Comparison of ENCODE assay signal across 17 mouse cellular contexts in the genomic region with DNA sequence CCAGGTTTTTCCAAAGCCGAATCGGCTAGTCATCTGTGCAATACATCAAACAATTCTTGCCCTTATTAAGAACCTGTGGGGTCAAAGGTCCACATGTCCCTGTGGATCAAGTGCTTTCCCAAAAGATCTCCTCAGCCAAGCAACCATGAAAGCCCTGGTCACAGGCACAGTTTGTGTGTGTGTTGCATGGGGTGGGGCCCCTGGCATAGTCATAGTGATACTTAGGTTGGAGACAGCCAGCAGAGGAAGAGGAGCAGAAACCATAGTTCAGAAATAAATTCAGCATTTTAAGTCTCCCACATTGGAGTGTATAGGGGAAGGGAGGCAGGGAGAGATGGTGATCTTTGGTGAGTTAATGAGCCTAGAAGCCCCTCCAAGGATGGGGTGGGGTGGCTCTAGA.
DNase-seq lines count a peak whose midpoint lies in the region; ATAC-seq and TF ChIP-seq lines count a peak whose summit lies in the region.
"Had no signal": no experiment of that assay in that cellular context is flagged by ENCODE, and none has a peak within 500 bp of the region (broad histone marks: within the 10 kb centered on the region; RNA-seq: fewer than 3 reads in every experiment).

No protein-coding gene starts in this region.

- WGBS in macrophage (ENCODE audit: missing documents): 94% methylated on average over 2 of the region's 2 CpGs
- WGBS in intestine, embryonic 16.5 days: 70% methylated on average over 2 of the region's 2 CpGs

- no peak for TF ChIP-seq CTCF in gastrocnemius, adult 2 months (IDR thresholded peaks at IDR 0.05)
- no peak for TF ChIP-seq CTCF in bone marrow macrophage, adult 2 months (IDR thresholded peaks at IDR 0.05; ENCODE audit: low read depth, low read length)

- no peak overlapping the region for H3K9ac ChIP-seq in intestine, embryonic 16.5 days (ENCODE audit: low read depth, low read length)
- H3K9ac ChIP-seq: heart, embryonic 15.5 days; hindbrain, embryonic 13.5 days; limb, embryonic 12.5 days had no signal

- H3K4me3 ChIP-seq in gastrocnemius, adult 2 months: no peak overlapping the region
- H3K4me3 ChIP-seq in bone marrow macrophage, adult 2 months (ENCODE audit: insufficient read depth, low read length): no peak overlapping the region
- H3K4me3 ChIP-seq in macrophage (ENCODE audit: inconsistent target): no peak overlapping the region
- H3K4me3 ChIP-seq in intestine, embryonic 16.5 days (ENCODE audit: low read length): no peak overlapping the region
- H3K4me3 ChIP-seq: heart, embryonic 15.5 days; hindbrain, embryonic 13.5 days; limb, embryonic 12.5 days had no signal

- H3K4me2 ChIP-seq in intestine, embryonic 16.5 days (ENCODE audit: low read depth, low read length): no peak overlapping the region
- H3K4me2 ChIP-seq: heart, embryonic 15.5 days; hindbrain, embryonic 13.5 days; limb, embryonic 12.5 days had no signal

- intact Hi-C loops in gastrocnemius, adult 2 months (cut with DNase I): no loop called here

- H3K9me3 ChIP-seq in intestine, embryonic 16.5 days (ENCODE audit: control insufficient read depth, low read length): peaks cover 5% of the 10 kb centered on the region; the same call in 1 of the 2 replicates

- no peaks in the 10 kb centered on the region for H3K79me2 ChIP-seq in macrophage (ENCODE audit: inconsistent target)

- DNase-seq in gastrocnemius, adult 2 months: no peak
- DNase-seq in gastrocnemius, adult 18-20 months (ENCODE audit: low spot score): no peak
- DNase-seq in CD4-positive, CD25-positive, alpha-beta regulatory T cell, adult 2 months (ENCODE audit: low read depth, low spot score): peak; percentile 48
- DNase-seq in cerebellum, postnatal 4 days (ENCODE audit: low spot score in 2 of 2): no peak
- DNase-seq in heart, adult 9 months (ENCODE audit: low spot score in 2 of 2): no peak
- DNase-seq: cerebellum, adult 9-10 months; gastrocnemius, postnatal 25 days; heart, postnatal 36 days; layer of hippocampus, postnatal 36 days; thymus, postnatal 25 days had no signal

- no peak for TF ChIP-seq POLR2A in bone marrow macrophage, adult 2 months (IDR thresholded peaks at IDR 0.05; ENCODE audit: borderline replicate concordance, low read depth, low read length)

- no peaks in the 10 kb centered on the region for H3K36me3 ChIP-seq in macrophage (ENCODE audit: inconsistent target)
- H3K36me3 ChIP-seq in intestine, embryonic 16.5 days (ENCODE audit: control insufficient read depth, insufficient read depth, low read length): no peaks in the 10 kb centered on the region
- H3K36me3 ChIP-seq: heart, embryonic 15.5 days; hindbrain, embryonic 13.5 days; limb, embryonic 12.5 days had no signal

- 0 out of 2 replicates have a peak overlapping the region, but pooled peaks have one; percentile 20 for H3K27ac ChIP-seq in gastrocnemius, adult 2 months
- H3K27ac ChIP-seq in bone marrow macrophage, adult 2 months (ENCODE audit: insufficient read depth, low read depth, low read length): peak overlapping the region; percentile 92
- peak overlapping the region; percentile 73 for H3K27ac ChIP-seq in macrophage
- H3K27ac ChIP-seq in intestine, embryonic 16.5 days (ENCODE audit: low read length): no peak overlapping the region
- H3K27ac ChIP-seq: hindbrain, embryonic 13.5 days; limb, embryonic 12.5 days had no signal

- no peaks in the 10 kb centered on the region for H3K27me3 ChIP-seq in intestine, embryonic 16.5 days (replicated peaks; ENCODE audit: control insufficient read depth, insufficient read depth, low read length)
- H3K27me3 ChIP-seq: heart, embryonic 15.5 days; hindbrain, embryonic 13.5 days; limb, embryonic 12.5 days had no signal

- peaks cover 35% of the 10 kb centered on the region for H3K4me1 ChIP-seq in bone marrow macrophage, adult 2 months (ENCODE audit: control insufficient read depth, insufficient read depth, low read length)
- peaks cover 15% of the 10 kb centered on the region; the same call in 1 of the 2 replicates for H3K4me1 ChIP-seq in intestine, embryonic 16.5 days (ENCODE audit: control insufficient read depth, insufficient read depth, low read length)

- no peak for ATAC-seq in intestine, embryonic 16.5 days
- ATAC-seq: forebrain, embryonic 16.5 days had no signal
